Mouse (Mus musculus): ENCODE measurements around the gene Acsl1. TPM values are rescaled to one million over a fixed set of nuclear protein-coding genes. Genes with fewer than 3 reads are reported as not detected.

The Acsl1 gene
- 100 to 1,000 TPM; 620 to 836 TPM for total RNA-seq (2021)
- 85.5 and 136 TPM in 2 replicates for polyA plus RNA-seq (2012; rRNA removed)
- long read RNA-seq, transcript Acsl1-203 (21 exons, 3,429 nt): minor isoform, 8 of 383 reads
- long read RNA-seq, transcript Acsl1-201 (21 exons, 3,897 nt): major isoform, 310 of 383 reads
- long read RNA-seq, partial matches to known transcripts: 26 of 383 reads
- long read RNA-seq, other reads (novel, unspliced or antisense): 35 of 383 reads

DNA sequence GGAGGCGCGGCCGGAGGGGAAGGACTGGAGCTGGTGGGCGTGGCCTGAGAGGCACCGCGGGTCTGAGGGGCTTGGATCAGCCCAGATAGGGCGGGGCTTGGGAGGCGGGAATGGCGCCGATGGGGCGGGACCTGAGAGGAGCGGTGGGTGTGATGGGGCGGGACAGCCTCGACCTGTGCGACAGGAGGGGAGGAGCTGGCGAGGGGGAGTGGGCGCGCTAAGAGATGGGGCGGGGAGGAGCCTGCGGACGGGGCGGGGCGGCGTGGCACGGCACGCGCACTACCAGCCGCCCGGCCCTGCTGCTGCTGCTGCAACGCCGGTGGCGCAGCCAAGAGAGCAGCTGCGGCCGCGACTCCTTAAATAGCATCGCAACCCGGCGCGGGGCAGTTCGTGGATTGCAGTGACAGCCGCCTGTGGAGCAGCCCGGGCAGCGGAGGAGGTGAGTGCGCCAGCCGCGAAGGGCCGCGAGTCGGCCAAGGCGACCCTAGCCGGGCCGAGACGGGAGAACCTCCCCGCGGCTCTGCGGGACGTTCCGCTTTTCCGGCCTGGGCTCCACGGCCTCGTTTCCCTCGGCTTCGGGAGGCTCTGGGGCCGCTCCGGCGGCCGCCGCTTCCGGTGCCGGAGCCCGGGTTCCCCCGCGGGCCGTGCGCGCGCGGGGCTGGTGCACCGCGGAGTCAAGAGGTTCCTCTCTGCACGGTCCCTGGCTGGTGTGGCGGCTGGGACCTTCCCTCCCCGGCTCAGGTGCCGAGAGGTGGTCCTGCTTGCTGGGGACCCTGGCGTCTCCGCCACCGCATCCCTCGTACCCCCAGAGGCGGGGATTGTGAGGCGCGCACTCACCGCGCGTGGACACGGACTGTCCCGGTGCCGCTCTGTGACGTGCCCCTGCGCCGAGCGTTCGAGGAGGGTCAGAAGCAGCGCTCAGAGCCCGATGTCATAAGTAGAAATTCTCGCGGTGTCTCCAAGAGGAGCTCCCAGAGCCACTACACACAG lies at the start of gene Acsl1:
Acsl1 (plus strand) TSS at position 246 of the 990 bp plus-strand sequence.
- DNase-seq: peak; percentile 100

- no peak for DNase-seq
Measured at GRCm38 (mm10) chr8:46421515-46421914, 49.3 kb upstream of the Acsl1 start.

GRCm38 (mm10) chr8:46427940-46428339 lies 42.9 kb upstream of the Acsl1 start:
- no peak for DNase-seq

- peak; percentile 84 for DNase-seq
Measured at GRCm38 (mm10) chr8:46429871-46430270, 41.0 kb upstream of the Acsl1 start.

GRCm38 (mm10) chr8:46431921-46432320 lies 38.9 kb upstream of the Acsl1 start:
- DNase-seq: peak; percentile 17

DNA sequence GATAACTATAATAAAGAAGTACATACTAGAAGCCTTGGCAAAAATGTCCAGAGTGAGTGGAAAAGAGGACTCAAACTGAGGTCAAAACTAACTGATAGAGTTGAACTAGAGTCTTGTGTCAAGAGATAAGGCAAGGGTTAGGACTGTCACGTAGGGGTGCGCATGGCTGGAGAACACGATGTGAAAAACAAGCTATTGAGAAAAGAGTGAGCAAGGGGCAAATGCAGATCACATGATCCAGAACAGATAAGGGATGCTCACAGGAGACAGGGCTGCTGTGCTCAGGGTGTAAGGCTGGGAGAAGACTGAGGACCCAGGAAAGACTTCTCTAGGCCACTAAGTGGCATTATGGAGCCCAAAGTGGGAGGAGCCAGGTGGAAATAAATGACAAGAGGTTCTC lies 38.3 kb upstream of the Acsl1 start:
- no peak for DNase-seq

GRCm38 (mm10) chr8:46433656-46434055 lies 37.2 kb upstream of the Acsl1 start:
- peak; percentile 41 for DNase-seq

GRCm38 (mm10) chr8:46438491-46438890 lies 32.3 kb upstream of the Acsl1 start:
- DNase-seq: peak; percentile 88

DNA sequence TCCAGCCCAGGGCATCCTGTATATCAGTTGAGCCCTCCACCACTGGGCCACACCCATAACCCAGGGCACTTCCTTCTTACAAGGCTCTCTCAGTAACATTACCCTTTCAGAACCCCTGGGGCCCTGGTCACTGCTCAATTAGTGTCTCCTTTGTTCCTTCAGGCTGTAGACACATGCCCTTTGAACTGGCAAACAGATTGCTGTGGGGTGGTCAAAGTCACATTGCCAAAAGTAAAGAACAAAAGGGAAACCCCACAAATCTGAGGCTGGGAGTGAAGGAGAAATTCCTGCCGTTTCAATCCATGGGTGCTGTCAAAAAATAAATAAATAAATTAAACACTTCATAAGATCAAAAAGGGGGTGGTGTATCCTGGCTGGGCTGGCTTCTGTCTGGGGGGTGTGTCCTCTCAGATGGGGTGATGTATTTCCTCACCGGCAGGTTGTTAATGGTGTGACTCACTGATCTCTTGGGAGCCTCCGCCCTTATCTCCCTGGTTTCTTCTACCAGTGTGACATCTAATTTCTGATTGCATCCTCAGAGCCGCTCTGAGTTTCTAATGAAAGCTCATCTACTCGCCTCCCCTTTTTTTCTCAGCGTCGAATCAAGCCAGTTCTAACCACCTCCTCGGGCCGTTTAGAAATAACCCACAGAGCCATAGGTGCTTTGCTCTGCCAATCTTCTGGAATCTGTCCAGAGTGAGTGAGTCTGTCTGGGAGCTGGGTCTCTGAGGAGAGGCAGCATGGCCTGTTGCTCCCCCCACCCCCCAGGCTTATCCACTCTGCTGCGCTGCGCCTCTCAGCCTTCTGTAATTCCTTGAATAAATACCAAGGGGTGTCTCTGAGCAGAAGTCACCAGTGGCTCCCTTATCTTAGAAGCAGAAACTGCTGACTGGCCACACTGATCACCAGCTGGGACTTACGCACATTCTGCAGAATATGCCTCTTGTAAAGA lies 24.6 kb upstream of the Acsl1 start:
- peak; percentile 19 for DNase-seq

DNA sequence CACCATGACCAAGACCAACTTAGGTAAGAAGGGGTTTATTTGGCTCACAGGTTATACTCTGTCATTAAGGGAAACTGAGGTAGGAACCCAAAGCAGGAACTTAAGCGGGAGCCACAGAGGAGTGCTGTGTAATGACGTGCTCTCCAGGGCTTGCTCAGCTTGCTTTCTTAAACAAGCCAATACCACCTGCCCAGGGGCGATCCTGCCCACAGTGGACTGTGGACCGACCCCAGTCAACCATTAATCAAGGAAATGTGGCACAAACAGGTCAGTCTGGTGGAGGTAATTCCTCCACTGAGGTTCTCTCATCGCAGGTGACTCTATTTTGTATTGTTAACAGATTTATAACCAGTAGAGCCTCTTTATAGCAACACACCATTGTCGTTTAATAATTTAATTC lies 23.5 kb upstream of the Acsl1 start:
- no peak for DNase-seq

DNA sequence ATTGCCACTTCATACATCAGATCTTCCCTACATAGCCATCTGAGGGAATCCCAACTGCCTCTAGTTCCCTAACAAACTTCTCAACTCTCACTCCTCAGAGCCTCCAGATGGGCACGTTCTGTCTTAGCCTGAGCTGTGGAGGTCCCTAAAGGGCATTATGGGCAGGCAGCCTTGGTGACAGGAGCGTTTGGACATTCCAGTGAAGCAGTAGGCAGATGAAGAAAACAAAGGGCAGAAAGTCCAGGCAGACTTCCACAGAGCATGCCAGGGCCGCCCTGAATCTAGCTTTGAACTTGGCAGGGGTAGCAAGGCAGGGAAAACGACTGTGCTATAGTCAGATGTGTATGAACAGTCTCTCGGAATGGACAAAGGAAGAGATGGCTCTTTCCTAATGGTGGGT lies 22.2 kb upstream of the Acsl1 start:
- no peak for DNase-seq

GRCm38 (mm10) chr8:46449063-46449462 lies 21.8 kb upstream of the Acsl1 start:
- no peak for DNase-seq

GRCm38 (mm10) chr8:46449723-46450251 lies 21.1 kb upstream of the Acsl1 start:
- no peak for DNase-seq

GRCm38 (mm10) chr8:46458215-46458811 lies 12.5 kb upstream of the Acsl1 start:
- DNase-seq: no peak

DNA sequence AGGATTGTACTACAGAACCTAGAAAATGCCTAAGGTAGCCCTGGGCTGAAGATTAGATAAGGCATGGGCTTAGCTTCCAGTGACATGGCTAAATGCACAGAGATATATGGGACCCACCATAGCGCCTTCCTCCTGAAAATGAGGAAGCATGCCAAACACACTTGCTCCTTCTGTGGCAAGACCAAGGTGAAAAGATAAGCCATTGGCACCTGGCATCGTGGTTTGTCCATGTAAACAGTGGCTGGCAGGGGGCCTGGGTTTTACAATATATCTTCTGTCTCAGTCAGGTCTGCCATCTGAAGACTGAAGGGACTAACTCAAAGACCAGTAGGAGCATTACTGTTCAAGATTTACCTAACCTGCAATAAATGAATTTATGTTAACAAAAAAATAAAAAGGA lies 2.4 kb upstream of the Acsl1 start:
- DNase-seq: no peak

DNA sequence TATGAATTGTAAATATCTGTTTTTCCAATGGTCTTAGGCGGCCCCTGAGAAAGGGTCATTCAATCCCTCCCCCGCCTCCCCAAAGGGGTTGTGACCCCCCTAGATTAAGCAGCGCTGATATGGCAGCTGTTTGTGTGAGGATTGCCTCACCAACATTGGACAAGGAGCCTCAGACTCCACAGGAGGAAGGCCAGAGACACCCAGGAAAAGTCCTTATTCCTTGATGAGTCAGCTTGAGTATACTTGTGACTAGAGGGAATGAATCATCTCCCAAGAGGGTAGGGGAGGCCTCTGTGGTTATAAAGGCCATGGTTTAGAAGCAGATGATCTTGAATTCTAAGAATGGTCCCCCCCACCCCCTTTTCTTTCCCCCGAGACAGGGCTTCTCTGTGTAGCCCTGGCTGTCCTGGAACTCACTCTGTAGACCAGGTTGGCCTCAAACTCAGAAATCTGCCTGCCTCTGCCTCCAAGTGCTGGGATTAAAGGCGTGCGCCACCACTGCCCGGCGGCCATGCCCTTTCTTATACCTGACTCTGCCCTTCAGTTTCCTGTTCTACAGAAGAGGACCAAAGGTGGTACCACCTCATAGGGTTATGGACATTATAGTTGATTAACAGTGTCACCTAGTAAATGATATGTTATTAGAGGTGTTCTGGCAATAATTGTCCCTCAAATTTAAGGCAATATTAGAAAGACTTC lies 1.6 kb upstream of the Acsl1 start:
- no peak for DNase-seq

DNA sequence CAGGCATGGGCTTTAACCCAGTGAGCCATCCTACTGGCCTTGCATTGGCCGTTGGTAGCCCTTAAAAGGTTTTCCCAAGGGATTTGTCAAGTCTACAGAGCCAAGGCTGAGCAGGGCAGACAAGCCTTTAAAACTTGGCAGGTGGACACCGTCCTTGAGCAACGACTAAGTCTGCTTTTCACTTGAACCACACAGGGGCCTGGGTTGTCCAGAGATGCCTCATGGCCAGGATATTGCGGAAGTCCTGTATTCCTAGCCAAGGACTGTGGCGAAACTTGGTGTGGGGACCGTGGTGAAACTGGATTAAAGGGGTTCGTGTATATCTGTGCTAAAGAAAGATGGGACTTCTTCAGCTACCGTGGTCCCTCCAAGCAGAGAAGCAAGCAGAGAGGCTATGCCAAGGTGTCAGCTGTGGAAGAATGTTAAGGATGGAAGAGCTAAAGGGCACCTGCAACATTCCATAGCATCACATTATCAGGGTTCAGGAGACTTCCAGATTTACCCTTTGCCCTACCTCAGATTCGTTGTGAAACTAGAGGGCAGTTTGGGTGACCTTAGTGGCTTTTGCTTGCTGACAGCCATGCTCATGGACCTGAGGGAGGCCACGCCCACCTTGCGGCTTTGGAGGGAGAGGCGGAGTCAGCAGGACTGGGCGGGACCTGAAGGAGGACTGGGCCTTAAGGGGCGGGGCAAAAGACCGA lies 596 bp upstream of the Acsl1 start:
- DNase-seq: peak; percentile 86

DNA sequence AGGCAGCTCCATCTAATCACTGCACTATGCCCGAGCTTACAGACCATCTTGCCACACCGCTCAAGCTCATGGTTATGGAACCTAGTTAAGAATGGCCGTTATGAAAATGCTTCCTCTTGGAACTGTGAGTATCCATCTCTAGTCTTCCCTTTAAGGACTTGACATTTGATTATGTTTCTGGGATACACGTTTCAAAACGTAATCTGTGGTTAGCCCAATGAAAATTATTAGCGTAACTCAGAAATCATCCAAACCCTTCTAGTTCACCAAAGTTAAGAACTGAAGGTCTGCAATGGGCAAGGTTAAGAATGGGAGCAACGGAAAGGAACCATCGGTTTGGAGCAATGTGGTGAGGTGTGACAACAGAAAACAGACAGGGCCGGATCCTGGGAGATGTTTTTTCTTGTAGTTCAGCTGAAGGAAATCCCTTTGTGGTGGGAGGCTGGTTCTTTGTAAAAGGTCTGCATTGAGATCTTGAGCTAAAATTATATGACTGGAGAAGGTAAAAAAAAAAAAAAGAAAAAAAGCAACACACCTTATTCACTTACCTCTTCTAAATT lies 1.2 kb downstream of the Acsl1 start:
- DNase-seq: no peak

GRCm38 (mm10) chr8:46474120-46474519 lies 3.3 kb downstream of the Acsl1 start:
- DNase-seq: no peak

DNA sequence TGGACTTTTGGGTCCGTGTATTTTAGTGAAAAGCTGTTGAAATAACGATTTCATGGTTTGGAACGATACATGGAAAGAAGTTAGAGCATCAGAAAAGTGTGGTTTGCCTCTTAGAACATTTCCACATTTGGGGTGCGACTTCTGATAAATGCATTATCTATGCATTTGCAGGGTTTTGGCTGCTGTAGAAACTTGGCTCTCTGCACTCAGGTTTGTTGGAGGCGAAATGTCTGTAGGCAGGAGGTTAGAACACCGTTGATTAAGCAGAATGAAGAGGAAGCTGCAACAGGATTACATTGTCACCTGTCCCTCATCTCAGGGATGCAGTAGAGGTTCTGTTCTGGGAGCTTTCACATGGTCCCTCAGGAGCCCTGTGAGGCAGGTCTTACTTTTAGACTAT lies 3.8 kb downstream of the Acsl1 start:
- DNase-seq: no peak
